Mouse (Mus musculus): ENCODE measurements around the gene Ttll8.

Gene Ttll8

GRCm38 (mm10) chr15:88892252-88892651 lies 62.0 kb downstream of the Ttll8 start:
- in situ Hi-C loops (cut with MboI; ENCODE audit: low pct_unique_long_range_greater_than_20kb in 1 of 2, low sequenced_read_pairs in 2 of 2, unreplicated experiment in 1 of 2), result no loop called here

GRCm38 (mm10) chr15:88891676-88892040 lies 62.6 kb downstream of the Ttll8 start:
- in situ Hi-C loops (cut with MboI; ENCODE audit: low pct_unique_long_range_greater_than_20kb in 1 of 2, low sequenced_read_pairs in 2 of 2, unreplicated experiment in 1 of 2), result no loop called here

GRCm38 (mm10) chr15:88890751-88891675 lies 63.2 kb downstream of the Ttll8 start:
- in situ Hi-C loops (cut with MboI; ENCODE audit: low pct_unique_long_range_greater_than_20kb in 1 of 2, low sequenced_read_pairs in 2 of 2, unreplicated experiment in 1 of 2), result no loop called here

- in situ Hi-C loops (cut with MboI; ENCODE audit: low pct_unique_long_range_greater_than_20kb in 1 of 2, low sequenced_read_pairs in 2 of 2, unreplicated experiment in 1 of 2), result no loop called here
Measured at GRCm38 (mm10) chr15:88889994-88890393, 64.2 kb downstream of the Ttll8 start.

- in situ Hi-C loops (cut with MboI; ENCODE audit: low pct_unique_long_range_greater_than_20kb in 1 of 2, low sequenced_read_pairs in 2 of 2, unreplicated experiment in 1 of 2), result no loop called here
Measured at GRCm38 (mm10) chr15:88889032-88889431, 65.2 kb downstream of the Ttll8 start.

GRCm38 (mm10) chr15:88885376-88885775 lies 68.8 kb downstream of the Ttll8 start:
- in situ Hi-C loops (cut with MboI; ENCODE audit: low pct_unique_long_range_greater_than_20kb in 1 of 2, low sequenced_read_pairs in 2 of 2, unreplicated experiment in 1 of 2), result no loop called here

- in situ Hi-C loops (cut with MboI; ENCODE audit: low pct_unique_long_range_greater_than_20kb in 1 of 2, low sequenced_read_pairs in 2 of 2, unreplicated experiment in 1 of 2), result no loop called here
Measured at GRCm38 (mm10) chr15:88883342-88883741, 70.9 kb downstream of the Ttll8 start.

- in situ Hi-C loops (cut with MboI; ENCODE audit: low pct_unique_long_range_greater_than_20kb in 1 of 2, low sequenced_read_pairs in 2 of 2, unreplicated experiment in 1 of 2), result no loop called here
Measured at GRCm38 (mm10) chr15:88882851-88883250, 71.4 kb downstream of the Ttll8 start.

GRCm38 (mm10) chr15:88881253-88882044 lies 72.8 kb downstream of the Ttll8 start:
- in situ Hi-C loops (cut with MboI; ENCODE audit: low pct_unique_long_range_greater_than_20kb in 1 of 2, low sequenced_read_pairs in 2 of 2, unreplicated experiment in 1 of 2), result no loop called here

GRCm38 (mm10) chr15:88877021-88877400 lies 77.2 kb downstream of the Ttll8 start:
- in situ Hi-C loops (cut with MboI; ENCODE audit: low pct_unique_long_range_greater_than_20kb in 1 of 2, low sequenced_read_pairs in 2 of 2, unreplicated experiment in 1 of 2), result loop anchor here in 1 of 2 experiments (10.0 kb wide), 1 partner anchor 52 kb away; no protein-coding TSS in a partner anchor

GRCm38 (mm10) chr15:88876155-88877020 lies 77.8 kb downstream of the Ttll8 start:
- in situ Hi-C loops (cut with MboI; ENCODE audit: low pct_unique_long_range_greater_than_20kb in 1 of 2, low sequenced_read_pairs in 2 of 2, unreplicated experiment in 1 of 2), result loop anchor here in 1 of 2 experiments (10.0 kb wide), 1 partner anchor 52 kb away; no protein-coding TSS in a partner anchor

GRCm38 (mm10) chr15:88875625-88876081 lies 78.6 kb downstream of the Ttll8 start:
- in situ Hi-C loops (cut with MboI; ENCODE audit: low pct_unique_long_range_greater_than_20kb in 1 of 2, low sequenced_read_pairs in 2 of 2, unreplicated experiment in 1 of 2), result loop anchor here in 1 of 2 experiments (10.0 kb wide), 1 partner anchor 51 kb away; no protein-coding TSS in a partner anchor

- in situ Hi-C loops (cut with MboI; ENCODE audit: low pct_unique_long_range_greater_than_20kb in 1 of 2, low sequenced_read_pairs in 2 of 2, unreplicated experiment in 1 of 2), result loop anchor here in 1 of 2 experiments (10.0 kb wide), 1 partner anchor 50 kb away; no protein-coding TSS in a partner anchor
Measured at GRCm38 (mm10) chr15:88874477-88874876, 79.7 kb downstream of the Ttll8 start.

- in situ Hi-C loops (cut with MboI; ENCODE audit: low pct_unique_long_range_greater_than_20kb in 1 of 2, low sequenced_read_pairs in 2 of 2, unreplicated experiment in 1 of 2), result loop anchor here in 1 of 2 experiments (10.0 kb wide), 1 partner anchor 49 kb away; no protein-coding TSS in a partner anchor
Measured at GRCm38 (mm10) chr15:88874061-88874460, 80.2 kb downstream of the Ttll8 start.

- in situ Hi-C loops (cut with MboI; ENCODE audit: low pct_unique_long_range_greater_than_20kb in 1 of 2, low sequenced_read_pairs in 2 of 2, unreplicated experiment in 1 of 2), result loop anchor here in 1 of 2 experiments (10.0 kb wide), 1 partner anchor 46 kb away; no protein-coding TSS in a partner anchor
Measured at GRCm38 (mm10) chr15:88870418-88871185, 83.6 kb downstream of the Ttll8 start.

GRCm38 (mm10) chr15:88868024-88868742 lies 86.0 kb downstream of the Ttll8 start:
- in situ Hi-C loops (cut with MboI; ENCODE audit: low pct_unique_long_range_greater_than_20kb in 1 of 2, low sequenced_read_pairs in 2 of 2, unreplicated experiment in 1 of 2), result no loop called here

Measured in mouse embryonic stem cell (cell line).